Comparison of ENCODE assay signal across 10 mouse cellular contexts in genomic region chr5:119748667-119749066, GRCm38 (mm10).
DNase-seq lines count a peak whose midpoint lies in the region; ATAC-seq lines count a peak whose summit lies in the region.
"Had no signal": no experiment of that assay in that cellular context is flagged by ENCODE, and none has a peak within 500 bp of the region (broad histone marks: within the 10 kb centered on the region; RNA-seq: fewer than 3 reads in every experiment).

No protein-coding gene starts in this region.

- peak overlapping the region; percentile 45 for H3K4me2 ChIP-seq in lung, embryonic 15.5 days
- H3K4me2 ChIP-seq in forebrain, embryonic 13.5 days, result peak overlapping the region; percentile 35
- peak overlapping the region; percentile 60 for H3K4me2 ChIP-seq in limb, embryonic 13.5 days (replicated peaks)
- H3K4me2 ChIP-seq in stomach, embryonic 15.5 days, result peak overlapping the region; percentile 27

- H3K4me3 ChIP-seq in lung, embryonic 15.5 days, result peak overlapping the region; percentile 8; the same call in 1 of the 2 replicates
- no peak overlapping the region; the same call in 1 of the 2 replicates for H3K4me3 ChIP-seq in forebrain, embryonic 13.5 days
- peak overlapping the region; percentile 32 for H3K4me3 ChIP-seq in limb, embryonic 13.5 days
- no peak overlapping the region; the same call in 1 of the 2 replicates for H3K4me3 ChIP-seq in stomach, embryonic 15.5 days (replicated peaks)
- H3K4me3 ChIP-seq: myocyte had no signal

- WGBS in lung, embryonic 15.5 days, result 2% methylated on average over 21 of the region's 21 CpGs
- WGBS in forebrain, embryonic 13.5 days, result under 1% methylated on average over 21 of the region's 21 CpGs
- WGBS in limb, embryonic 13.5 days, result under 1% methylated on average over 21 of the region's 21 CpGs
- 1% methylated on average over 21 of the region's 21 CpGs for WGBS in stomach, embryonic 15.5 days

- no peaks in the 10 kb centered on the region for H3K36me3 ChIP-seq in lung, embryonic 15.5 days
- no peaks in the 10 kb centered on the region for H3K36me3 ChIP-seq in forebrain, embryonic 13.5 days (ENCODE audit: poor library complexity, severe bottlenecking)
- H3K36me3 ChIP-seq in limb, embryonic 13.5 days, result no peaks in the 10 kb centered on the region
- no peaks in the 10 kb centered on the region for H3K36me3 ChIP-seq in stomach, embryonic 15.5 days

- DNase-seq in lung, postnatal 14 days, result no peak
- no peak for DNase-seq in adrenal gland, adult 18-20 months (ENCODE audit: low spot score in 2 of 2)
- no peak for DNase-seq in testis, postnatal 14 days (ENCODE audit: low spot score)
- DNase-seq: gastrocnemius, postnatal 36 days; layer of hippocampus, postnatal 36 days had no signal

- H3K27me3 ChIP-seq in lung, embryonic 15.5 days, result peaks cover 20% of the 10 kb centered on the region; the same call in 1 of the 2 replicates
- H3K27me3 ChIP-seq in forebrain, embryonic 13.5 days, result peaks cover 49% of the 10 kb centered on the region
- H3K27me3 ChIP-seq in limb, embryonic 13.5 days, result peaks cover 72% of the 10 kb centered on the region
- H3K27me3 ChIP-seq in stomach, embryonic 15.5 days (replicated peaks), result peaks cover 27% of the 10 kb centered on the region

- no peak for ATAC-seq in lung, embryonic 15.5 days (ENCODE audit: borderline replicate concordance, extremely low read depth, low FRiP score, low TSS enrichment)
- no peak for ATAC-seq in forebrain, embryonic 13.5 days
- ATAC-seq in limb, embryonic 13.5 days (ENCODE audit: low FRiP score, low read depth), result no peak
- ATAC-seq in stomach, embryonic 15.5 days (ENCODE audit: insufficient read depth, low FRiP score, low read depth), result no peak

- no peaks in the 10 kb centered on the region for H3K9me3 ChIP-seq in lung, embryonic 15.5 days
- H3K9me3 ChIP-seq in forebrain, embryonic 13.5 days (replicated peaks), result peaks cover 2% of the 10 kb centered on the region; the same call in 1 of the 2 replicates
- no peaks in the 10 kb centered on the region for H3K9me3 ChIP-seq in limb, embryonic 13.5 days
- H3K9me3 ChIP-seq in stomach, embryonic 15.5 days, result no peaks in the 10 kb centered on the region

- H3K27ac ChIP-seq in lung, embryonic 15.5 days, result 0 out of 2 replicates have a peak overlapping the region, but pooled peaks have one; percentile 53
- no peak overlapping the region for H3K27ac ChIP-seq in forebrain, embryonic 13.5 days
- H3K27ac ChIP-seq in limb, embryonic 13.5 days, result no peak overlapping the region
- no peak overlapping the region for H3K27ac ChIP-seq in stomach, embryonic 15.5 days

- no peak overlapping the region for H3K9ac ChIP-seq in lung, embryonic 15.5 days
- no peak overlapping the region for H3K9ac ChIP-seq in forebrain, embryonic 13.5 days
- H3K9ac ChIP-seq in limb, embryonic 13.5 days, result peak overlapping the region; percentile 51
- H3K9ac ChIP-seq in stomach, embryonic 15.5 days, result no peak overlapping the region

- peaks cover 22% of the 10 kb centered on the region for H3K4me1 ChIP-seq in lung, embryonic 15.5 days
- no peaks in the 10 kb centered on the region for H3K4me1 ChIP-seq in forebrain, embryonic 13.5 days
- peaks cover 10% of the 10 kb centered on the region; the same call in 1 of the 2 replicates for H3K4me1 ChIP-seq in limb, embryonic 13.5 days
- H3K4me1 ChIP-seq in stomach, embryonic 15.5 days, result peaks cover 6% of the 10 kb centered on the region; the same call in 1 of the 2 replicates

Comparison
In these comparisons a context has a peak if more than half of its experiments do, and no peak if none do; other contexts are left out.
1. H3K4me3 ChIP-seq: peak in lung, embryonic 15.5 days (single experiment) and limb, embryonic 13.5 days (single experiment); none in forebrain, embryonic 13.5 days (single experiment) and stomach, embryonic 15.5 days (single experiment).
2. Peak in every context shown above with its lines, with median percentiles within 50 percentile points of each other: H3K4me2 ChIP-seq.